Mouse (Mus musculus) macrophage (primary cell): ENCODE results near the gene Gm8232. TPM values are rescaled to one million over a fixed set of nuclear protein-coding genes. Genes with fewer than 3 reads are reported as not detected.
"Not testable (repeated sequence)": the region's sequence is repeated elsewhere in the genome, so short reads cannot be mapped to it uniquely, and the experiment has no call there.

Experiments
- H3K27ac ChIP-seq: fragments of 350-480 bp; formaldehyde crosslinking; 2 replicates; pipeline ENCODE4 v1.9.0; 2021
- H3K36me3 ChIP-seq: fragments of 350-480 bp; formaldehyde crosslinking; 2 replicates; pipeline ENCODE4 v1.9.0; 2021; ENCODE audit errors: inconsistent target
- H3K4me3 ChIP-seq: fragments of 350-480 bp; formaldehyde crosslinking; 2 replicates; pipeline ENCODE4 v1.9.0; 2021; ENCODE audit errors: inconsistent target
- H3K79me2 ChIP-seq: fragments of 350-480 bp; formaldehyde crosslinking; 2 replicates; pipeline ENCODE4 v1.9.0; 2021; ENCODE audit errors: inconsistent target
- WGBS: methylation state at CpG from one replicate; pipeline ENCODE4 v1.1.7; 2026; ENCODE audit warnings: inconsistent platforms; ENCODE audit not compliant: missing documents; 5-methylcytosine and 5-hydroxymethylcytosine counted together
- polyA plus RNA-seq: library from polyadenylated mRNA; stranded (reverse); fragments of 250-400 nt; gene quantifications from 3 replicates; pipeline ENCODE4 v1.2.4, GENCODE M21; 2018; ENCODE audit warnings: inconsistent platforms
- total RNA-seq, 78 experiments: library from RNA; depleted of rRNA; stranded (reverse); fragments of 250-400 nt; gene quantifications; 1 replicate in 9 of 78; 2 replicates in 24 of 78; 3 replicates in 43 of 78; 4 replicates in 2 of 78; pipeline ENCODE4 v1.2.4; 2018; ENCODE audit warnings: inconsistent platforms in 56 of 78

Gm8232 gene
- total RNA-seq (2018; cell fraction: chromatin; rRNA removed) = not detected
- total RNA-seq (2018; cell fraction: cytosol; rRNA removed) = not detected
- total RNA-seq (2018; cell fraction: nucleus; rRNA removed) = not detected
- polyA plus RNA-seq = not detected in 3 replicates

DNA sequence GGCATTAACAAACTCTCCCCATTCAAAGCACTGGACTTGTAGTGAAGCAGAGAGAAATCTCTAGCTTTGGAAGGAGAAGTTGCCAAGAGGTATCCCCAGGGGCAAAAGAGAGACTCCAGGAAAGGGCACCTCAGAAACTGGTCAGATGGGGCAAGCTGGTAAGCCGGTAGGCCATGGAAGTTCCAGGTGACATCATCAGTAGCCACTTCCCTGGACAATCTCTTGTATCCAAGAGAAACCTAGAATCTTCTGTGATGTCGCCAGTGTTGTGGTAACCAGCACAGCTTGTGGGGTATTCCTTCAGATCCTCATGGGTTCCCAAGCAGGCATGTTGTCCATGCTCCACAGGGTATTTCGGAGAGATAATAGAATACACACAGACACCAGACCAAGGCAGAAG, at the start of gene Gm8232:
Gene Gm8232 (plus strand): TSS at position 301 of the 400 bp plus-strand sequence.
- not testable (repeated sequence) for H3K27ac ChIP-seq, H3K79me2 ChIP-seq, H3K4me3 ChIP-seq, H3K36me3 ChIP-seq
- 94% methylated on average over 2 of the region's 3 CpGs for WGBS

DNA sequence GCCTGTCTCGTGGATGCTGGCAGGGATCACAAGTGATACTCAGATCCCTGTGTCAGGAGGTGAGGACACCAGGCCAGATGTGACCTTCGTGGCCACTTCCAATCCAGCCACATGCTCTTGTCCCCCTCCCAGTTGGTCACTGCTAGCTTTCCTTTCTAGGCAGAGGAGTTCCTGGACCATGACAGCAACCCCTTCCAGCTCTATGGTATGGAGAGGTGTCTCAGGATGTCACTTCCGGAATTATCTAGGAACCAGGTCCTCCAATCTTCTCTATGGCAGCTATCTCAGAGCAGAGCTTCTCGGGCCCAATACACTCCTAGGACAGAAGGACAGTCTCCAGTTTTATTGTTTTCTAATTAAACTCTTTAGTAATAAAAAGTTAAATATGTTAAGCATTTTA, 49.2 kb upstream of the Gm8232 start:
- not testable (repeated sequence) for H3K4me3 ChIP-seq, H3K27ac ChIP-seq, H3K79me2 ChIP-seq, H3K36me3 ChIP-seq
- 59% methylated on average over 2 of the region's 4 CpGs for WGBS

DNA sequence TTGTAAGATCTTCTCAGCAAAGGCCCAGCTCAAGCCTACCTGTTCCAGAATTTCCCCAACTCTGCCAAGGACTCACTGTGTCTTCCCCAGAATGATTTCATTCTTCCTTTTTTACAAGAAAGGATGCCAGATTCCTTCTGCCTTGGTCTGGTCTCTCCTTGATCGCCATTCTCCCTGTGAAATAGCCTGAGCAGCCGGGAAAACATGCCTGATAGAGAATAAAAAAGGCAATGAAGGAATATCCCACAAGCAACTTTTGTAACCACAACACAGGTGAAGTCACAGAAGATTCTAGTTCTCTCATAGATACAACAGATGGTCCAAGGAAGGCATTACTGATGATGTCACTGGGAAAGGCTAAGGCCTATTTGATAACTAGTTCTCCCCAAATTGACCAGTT, 22.8 kb upstream of the Gm8232 start, which contains the start of gene Gm3371:
Gene Gm3371 (minus strand): TSS at position 101 of the 400 bp plus-strand sequence.
- H3K4me3 ChIP-seq, H3K27ac ChIP-seq, H3K79me2 ChIP-seq: not testable (repeated sequence)

More for the DNA sequence above, 22.8 kb upstream of the Gm8232 start, which contains the start of gene Gm3371:
- not testable (repeated sequence) for H3K36me3 ChIP-seq
- WGBS = no CpG with 5 or more reads among the region's 2 CpGs

Other genes with a start within 250 kb of the Gm8232 start
- not detected in 3 replicates for gene Gm8212, start 236.0 kb upstream of the Gm8232 start, polyA plus RNA-seq
- not detected in 3 replicates for gene 4930503E14Rik, start 220.4 kb upstream of the Gm8232 start, polyA plus RNA-seq
- not detected in 3 replicates for gene Gm8220, start 148.1 kb upstream of the Gm8232 start, polyA plus RNA-seq
- gene Gm5930, start 95.1 kb upstream of the Gm8232 start, polyA plus RNA-seq = not detected in 3 replicates
- not detected in 3 replicates for gene Gm8229, start 68.3 kb upstream of the Gm8232 start, polyA plus RNA-seq
- not detected in 3 replicates for gene Gm3371, start 22.9 kb upstream of the Gm8232 start, polyA plus RNA-seq
- gene BC061237, start 58.8 kb downstream of the Gm8232 start, polyA plus RNA-seq = not detected in 3 replicates
- gene Gm17093, start 84.6 kb downstream of the Gm8232 start, polyA plus RNA-seq = not detected in 3 replicates
- gene Gm8247, start 149.5 kb downstream of the Gm8232 start, polyA plus RNA-seq = not detected in 3 replicates
- gene Gm5624, start 194.3 kb downstream of the Gm8232 start, polyA plus RNA-seq = not detected in 3 replicates